Mouse (Mus musculus) retina, adult 2 months (tissue): ENCODE results near the gene Plet1.

ENCODE experiments used
- DNase-seq: peaks from one replicate; pipeline ENCODE4 v3.0.0-alpha.2; 2012; ENCODE audit warnings: low read depth, low spot score

Gene Plet1

DNA sequence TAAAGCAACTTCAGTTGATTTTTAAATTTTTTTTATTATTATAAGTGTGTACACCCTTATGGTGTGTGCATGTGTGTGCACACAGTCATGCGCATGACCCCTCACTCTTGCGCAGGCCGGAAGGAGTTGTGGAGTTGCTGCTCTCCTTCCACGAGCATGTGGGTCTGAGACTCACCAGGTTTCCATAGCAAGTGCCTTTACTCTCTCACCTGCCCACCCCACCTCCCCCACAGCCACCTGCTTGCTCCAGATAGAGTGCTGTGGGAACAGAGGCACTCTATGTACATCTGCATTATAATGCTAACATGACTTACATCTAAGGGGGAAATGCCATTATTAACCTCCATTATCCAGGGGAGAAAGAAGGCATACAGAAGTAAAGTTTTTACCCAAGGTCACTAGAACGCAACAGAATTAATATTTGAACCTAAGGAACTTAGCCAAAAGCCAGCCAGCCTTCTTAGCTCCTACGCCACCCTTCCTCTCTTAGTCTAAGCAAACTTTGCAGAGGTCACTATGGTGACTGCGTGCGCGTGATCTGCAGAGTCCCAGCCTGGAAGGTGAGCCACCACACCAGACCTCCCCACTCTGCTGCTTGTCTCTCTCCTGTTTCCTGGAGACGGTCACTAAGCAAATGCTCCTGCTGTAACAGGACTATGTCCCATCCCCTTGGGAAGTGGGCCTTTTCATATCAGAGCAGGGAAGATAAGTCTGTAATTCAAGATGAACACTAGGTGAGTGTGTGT is 1.3 kb downstream of the Plet1 start:
- DNase-seq = no peak

GRCm38 (mm10) chr9:50496151-50496505 is 1.8 kb downstream of the Plet1 start:
- no peak for DNase-seq

GRCm38 (mm10) chr9:50496546-50496945 is 2.2 kb downstream of the Plet1 start:
- no peak for DNase-seq

GRCm38 (mm10) chr9:50497076-50497475 is 2.8 kb downstream of the Plet1 start:
- no peak for DNase-seq

- DNase-seq = no peak
Observed at GRCm38 (mm10) chr9:50497536-50497935, 3.2 kb downstream of the Plet1 start.

GRCm38 (mm10) chr9:50498815-50499214 is 4.5 kb downstream of the Plet1 start:
- DNase-seq = no peak

DNA sequence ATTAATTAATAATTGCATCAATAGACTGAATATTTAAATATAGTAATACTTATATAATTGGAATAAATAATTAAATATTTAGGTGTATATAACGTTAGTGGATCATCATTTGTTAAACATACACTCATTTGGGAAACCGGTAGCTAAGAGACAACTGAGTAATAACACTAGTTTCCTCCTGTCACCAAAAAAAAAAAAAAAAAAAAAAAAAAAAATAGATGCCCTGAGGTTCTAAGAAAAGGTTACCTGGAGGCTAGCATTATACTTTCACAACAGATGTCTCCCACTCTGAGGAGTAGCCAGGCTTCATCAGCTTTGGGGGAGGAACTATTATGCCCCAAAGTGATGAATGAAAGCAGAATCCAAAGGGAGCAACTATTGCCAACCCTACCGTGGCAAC is 5.5 kb downstream of the Plet1 start:
- no peak for DNase-seq

DNA sequence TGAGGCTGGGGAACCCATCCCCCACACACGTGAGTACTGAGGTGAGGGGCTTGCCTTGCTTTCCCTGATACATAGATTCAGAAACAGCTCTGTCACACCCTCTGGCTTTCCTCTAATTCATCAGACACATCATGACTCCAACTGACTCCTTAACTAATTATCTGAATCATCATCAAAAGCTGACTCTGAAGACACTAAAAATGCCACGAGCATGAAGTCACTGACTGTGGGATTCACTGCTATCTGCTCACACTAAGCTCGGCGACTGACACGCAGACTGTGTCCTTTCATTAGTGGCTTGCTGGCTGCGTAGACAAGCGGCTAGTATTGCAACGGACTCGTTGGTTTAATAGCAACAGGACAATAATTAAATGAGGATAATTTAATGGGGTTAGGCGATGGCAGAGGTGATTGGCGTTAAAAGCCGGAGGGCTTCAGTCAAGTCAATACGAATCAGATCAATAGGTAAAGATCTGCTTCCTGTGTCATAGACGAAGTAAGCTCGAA is 6.2 kb downstream of the Plet1 start:
- DNase-seq = no peak

DNA sequence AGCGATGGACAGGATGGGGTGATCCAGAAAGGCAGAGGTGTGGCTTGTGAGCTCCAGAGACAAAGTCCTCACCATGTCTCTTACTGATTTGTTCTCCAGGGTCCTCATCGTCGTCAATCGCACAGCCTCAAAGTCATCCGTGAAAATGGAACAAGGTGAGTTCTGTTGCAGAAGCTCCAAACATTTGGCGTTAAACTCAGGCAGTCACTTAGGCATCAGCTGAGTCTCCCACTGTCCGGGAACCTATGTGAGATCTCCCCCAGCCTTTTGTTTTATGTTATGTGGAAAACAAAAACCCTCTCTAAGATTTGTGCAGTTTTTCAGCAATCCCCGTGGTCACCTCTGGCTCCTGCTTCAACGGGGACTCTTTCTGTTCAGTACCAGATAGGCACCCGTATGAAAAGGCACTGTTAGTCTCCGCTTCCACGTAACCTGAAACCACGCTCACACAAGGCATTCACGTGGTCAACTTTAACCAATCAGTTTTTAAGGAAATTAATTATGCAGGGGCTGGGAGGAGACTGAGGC is 6.7 kb downstream of the Plet1 start:
- peak; percentile 16 for DNase-seq

- no peak for DNase-seq
Observed at GRCm38 (mm10) chr9:50502949-50503348, 8.6 kb downstream of the Plet1 start.

- no peak for DNase-seq
Observed at GRCm38 (mm10) chr9:50505405-50505804, 11.1 kb downstream of the Plet1 start.

GRCm38 (mm10) chr9:50507570-50507969 is 13.2 kb downstream of the Plet1 start:
- no peak for DNase-seq

DNA sequence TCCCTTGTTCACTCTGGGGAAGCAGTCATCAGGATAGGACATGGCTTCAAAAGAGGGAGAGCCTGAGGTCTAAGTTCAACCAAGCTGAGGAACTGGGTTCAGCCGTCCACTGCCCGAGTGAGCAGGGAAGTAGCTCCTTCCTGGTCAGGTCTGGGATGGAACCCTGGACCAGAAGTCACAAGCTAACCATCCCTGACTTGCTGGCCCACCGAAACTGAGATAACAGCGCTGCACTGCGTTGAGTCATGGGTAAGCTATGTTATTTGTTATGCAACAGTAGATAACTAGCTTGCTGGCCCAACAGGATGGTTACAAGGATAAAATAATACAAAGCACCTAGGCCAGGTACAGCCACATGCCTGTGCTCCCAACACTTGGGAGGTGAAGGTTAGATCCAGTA is 21.1 kb downstream of the Plet1 start:
- DNase-seq = no peak

- DNase-seq = no peak
Observed at GRCm38 (mm10) chr9:50518781-50519180, 24.5 kb downstream of the Plet1 start.

- DNase-seq = no peak
Observed at GRCm38 (mm10) chr9:50520748-50521147, 26.4 kb downstream of the Plet1 start.

GRCm38 (mm10) chr9:50521562-50521961 is 27.2 kb downstream of the Plet1 start:
- DNase-seq = no peak

DNA sequence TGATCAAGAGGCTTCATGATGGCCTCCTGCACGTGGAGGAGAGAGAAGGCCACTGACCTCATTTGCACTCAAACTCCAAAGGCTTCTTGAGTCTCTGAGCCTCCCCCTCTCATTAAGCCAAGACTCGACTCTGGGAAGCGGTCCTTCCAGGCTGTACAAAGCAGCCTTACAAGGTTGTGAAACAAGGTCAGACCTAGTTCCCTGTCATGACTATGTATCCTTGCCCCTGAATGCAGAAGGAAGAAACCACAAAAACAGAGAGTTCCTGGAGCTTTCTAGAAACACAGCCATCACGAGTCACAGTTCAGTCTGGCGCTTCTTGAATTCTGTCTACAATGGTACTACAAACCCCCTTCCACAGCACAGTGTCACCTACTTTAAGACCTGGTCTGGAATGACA is 28.2 kb downstream of the Plet1 start:
- DNase-seq = no peak

DNA sequence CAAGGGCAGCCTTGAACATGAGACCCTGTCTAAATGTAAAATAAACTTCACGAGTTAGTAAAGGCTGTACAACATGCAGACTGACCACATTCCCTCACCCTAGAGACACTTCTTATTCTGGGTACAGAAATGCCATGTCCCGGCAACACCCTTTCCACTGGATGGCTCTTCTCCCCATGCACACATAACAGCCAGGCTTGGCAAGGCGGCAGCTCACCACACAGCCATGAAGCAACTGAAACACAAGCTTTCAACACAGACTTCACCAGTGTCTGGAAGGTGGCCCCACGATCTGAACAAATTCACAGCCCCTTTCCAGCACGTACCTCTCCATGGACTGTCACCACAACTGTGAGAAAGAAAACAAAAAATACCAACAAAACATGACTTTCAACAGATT is 30.6 kb downstream of the Plet1 start:
- DNase-seq = no peak

DNA sequence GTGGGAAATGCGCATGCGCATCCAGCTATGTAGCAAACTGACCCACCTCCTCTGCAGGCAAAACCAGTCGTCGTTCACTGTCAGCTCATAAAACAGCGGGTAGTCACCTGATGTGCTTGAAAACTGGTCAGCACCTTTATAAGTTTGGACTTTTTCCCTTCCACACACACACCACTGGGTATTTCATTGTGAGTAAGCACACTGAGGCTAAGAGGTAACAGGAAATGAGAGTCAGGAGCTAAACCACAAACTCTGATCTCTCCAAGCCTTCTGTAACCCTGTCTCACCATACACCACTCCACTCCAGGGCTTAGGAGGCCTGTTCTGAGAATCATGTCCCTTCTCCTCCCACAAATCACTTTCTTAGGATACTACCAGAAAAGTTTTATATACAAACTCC is 31.3 kb downstream of the Plet1 start:
- DNase-seq = no peak

DNA sequence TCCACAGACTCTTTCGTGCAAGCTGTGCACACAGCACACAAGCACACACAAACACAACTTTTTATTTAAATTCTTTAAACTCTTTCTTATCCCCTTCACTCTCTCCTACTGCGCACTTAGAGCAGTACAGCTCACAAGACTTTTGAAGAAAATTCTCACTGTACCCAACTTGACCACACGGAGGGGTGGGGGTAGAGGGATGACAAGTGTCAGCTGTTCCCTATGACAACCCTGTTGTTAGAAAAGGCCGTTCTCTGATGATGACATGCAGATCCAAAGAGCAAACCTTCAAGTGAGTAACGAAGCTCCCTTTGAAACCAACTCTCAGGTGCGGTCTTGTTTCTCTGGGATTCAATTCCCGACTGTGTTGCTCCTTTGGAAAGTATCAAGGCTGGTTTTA is 33.5 kb downstream of the Plet1 start:
- no peak for DNase-seq

- DNase-seq = peak; percentile 94
Observed at GRCm38 (mm10) chr9:50528293-50528892, 34.1 kb downstream of the Plet1 start, which contains the start of gene Pts. Gene Pts (minus strand): TSS chr9:50528724.

DNA sequence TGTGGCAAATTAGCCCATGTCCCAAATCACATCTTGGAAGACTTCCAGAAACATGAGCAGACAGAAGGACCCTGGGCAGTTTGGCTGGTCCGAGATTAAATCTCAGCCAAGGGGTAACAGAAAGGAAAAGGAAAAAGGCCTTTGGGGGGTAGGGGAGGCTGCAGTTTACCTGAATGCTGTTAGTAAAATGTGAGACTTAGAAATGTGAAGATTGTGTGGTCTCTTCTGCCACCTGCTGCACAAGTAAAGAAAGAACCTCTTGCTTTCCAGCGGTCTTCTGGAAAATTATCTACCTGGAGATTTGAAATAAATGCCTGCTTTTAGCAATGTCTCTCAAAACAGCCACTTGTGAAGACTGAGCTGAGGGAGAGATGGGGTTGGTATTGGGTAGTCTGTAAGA is 36.6 kb downstream of the Plet1 start:
- no peak for DNase-seq

DNA sequence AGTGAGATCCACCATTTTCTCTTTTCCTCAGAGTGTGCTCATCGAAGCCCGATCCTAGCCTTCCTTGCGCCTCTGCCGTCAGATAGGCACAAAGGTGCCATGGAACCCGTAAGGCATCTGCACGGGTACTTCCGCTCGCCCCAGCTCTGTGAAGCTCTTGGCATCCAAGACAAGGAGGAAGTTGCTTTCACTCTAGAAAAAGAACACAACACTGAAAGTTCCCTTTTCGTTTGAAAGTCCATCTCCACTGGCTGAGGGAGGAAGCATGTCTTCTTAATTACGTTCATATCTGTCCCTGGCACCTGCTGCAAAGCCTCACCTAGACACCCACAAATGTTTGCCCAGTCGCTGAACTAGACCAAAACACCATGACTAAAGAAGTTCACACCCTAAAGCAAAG is 39.0 kb downstream of the Plet1 start:
- DNase-seq = no peak
